Mouse (Mus musculus) ES-Bruce4 (cell line): ENCODE data around the gene Malrd1.

Source experiments
- CTCF ChIP-seq: IDR thresholded peaks from one replicate; pipeline ENCODE4 v1.8.1; 2011; ENCODE audit warnings: low read depth, low read length
- EP300 ChIP-seq: IDR thresholded peaks from 2 replicates; pipeline ENCODE4 v1.6.1; 2011; ENCODE audit warnings: low read depth, low read length; ENCODE audit not compliant: insufficient read depth

DNA sequence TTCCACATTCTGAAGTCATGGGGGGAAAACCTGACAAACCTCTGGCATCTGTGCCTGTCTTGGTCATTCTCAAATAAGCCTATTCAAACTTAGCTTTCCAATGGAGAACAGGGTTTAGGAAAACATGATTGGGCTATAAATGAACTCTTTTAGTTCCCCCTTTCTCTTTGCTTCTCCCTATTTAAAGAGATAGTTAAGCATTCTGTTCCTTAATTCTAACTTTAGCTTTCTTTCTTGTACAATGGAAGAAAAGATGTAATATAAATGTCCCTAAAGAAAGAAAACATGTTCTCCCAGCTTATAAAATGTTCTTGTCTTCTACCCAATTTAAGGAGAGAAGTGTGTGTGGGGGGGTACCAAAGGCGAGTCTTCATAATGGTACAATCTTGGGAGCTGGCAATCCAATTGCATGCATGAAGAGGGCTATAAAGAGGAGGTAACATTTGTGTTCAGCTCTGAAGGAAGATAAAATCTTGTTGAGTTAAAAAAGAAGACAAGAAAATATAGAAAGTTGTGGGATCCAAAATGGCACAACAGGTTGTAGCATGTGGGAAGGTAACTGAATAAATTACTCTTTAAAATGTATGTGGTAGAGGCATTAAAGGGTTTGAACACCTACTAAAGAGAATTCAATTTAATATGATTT is 702.0 kb downstream of the Malrd1 start:
- TF ChIP-seq CTCF (no peak), EP300 (no peak)
